Mouse (Mus musculus) limb, embryonic 11.5 days (tissue): ENCODE data around the gene Dnajb12. TPM values are rescaled to one million over a fixed set of nuclear protein-coding genes. Genes with fewer than 3 reads are reported as not detected.

Source experiments
- ATAC-seq: fragments of 200-750 bp; cut with Nextera tagmentation; 2 replicates; pipeline ENCODE4 v1.8.0; 2017; ENCODE audit warnings: low read depth; ENCODE audit not compliant: insufficient number of reproducible peaks, low FRiP score, low TSS enrichment
- DNase-seq: peaks from one replicate; pipeline ENCODE4 v3.0.0-alpha.2; 2015; ENCODE audit warnings: low spot score
- H3K27ac ChIP-seq: fragments of 300-500 bp; sonication (generic); replicated peaks from 2 replicates; pipeline ENCODE4 v1.5.1; 2014; ENCODE audit warnings: low read depth, mild to moderate bottlenecking, low read length
- H3K27me3 ChIP-seq: fragments of 300-500 bp; sonication (generic); 2 replicates; pipeline ENCODE4 v1.6.1; 2014; ENCODE audit warnings: mild to moderate bottlenecking, low read length, mixed read lengths; ENCODE audit not compliant: control insufficient read depth, insufficient read depth
- H3K36me3 ChIP-seq: fragments of 300-500 bp; sonication (generic); 2 replicates; pipeline ENCODE4 v1.6.1; 2014; ENCODE audit warnings: mild to moderate bottlenecking, low read length, moderate library complexity, mixed read lengths; ENCODE audit not compliant: control insufficient read depth, insufficient read depth
- H3K4me1 ChIP-seq: fragments of 300-500 bp; sonication (generic); 2 replicates; pipeline ENCODE4 v1.6.1; 2014; ENCODE audit warnings: low read length, mixed read lengths; ENCODE audit not compliant: control insufficient read depth, insufficient read depth
- H3K4me2 ChIP-seq: fragments of 300-500 bp; sonication (generic); 2 replicates; pipeline ENCODE4 v1.6.1; 2014; ENCODE audit warnings: low read depth, mild to moderate bottlenecking, moderate library complexity; ENCODE audit not compliant: severe bottlenecking
- H3K4me3 ChIP-seq: fragments of 300-500 bp; sonication (generic); 2 replicates; pipeline ENCODE4 v1.5.1; 2014; ENCODE audit warnings: low read depth, low read length
- H3K9ac ChIP-seq: fragments of 300-500 bp; sonication (generic); 2 replicates; pipeline ENCODE4 v1.6.1; 2014; ENCODE audit warnings: mild to moderate bottlenecking, low read length
- H3K9me3 ChIP-seq: fragments of 300-500 bp; sonication (generic); 2 replicates; pipeline ENCODE4 v1.6.1; 2016; ENCODE audit warnings: low read length; ENCODE audit not compliant: control insufficient read depth
- WGBS: fragments of 180-500 bp; shearing (Covaris S2); extraction: QIAGEN DNeasy Blood & Tissue Kit; methylation state at CpG from one replicate; pipeline ENCODE4 v1.1.7; 2014; 5-methylcytosine and 5-hydroxymethylcytosine counted together
- polyA plus RNA-seq: library from polyadenylated mRNA; unstranded; fragments of >200 nt; fragmentation: Nextera tagmentation; extraction: Ambion mirVana; gene quantifications from 2 replicates; pipeline ENCODE4 v1.2.1, GENCODE M21; 2014

Gene Dnajb12
- polyA plus RNA-seq, 1 experiment from 2014 or later = 23.8 TPM

DNA sequence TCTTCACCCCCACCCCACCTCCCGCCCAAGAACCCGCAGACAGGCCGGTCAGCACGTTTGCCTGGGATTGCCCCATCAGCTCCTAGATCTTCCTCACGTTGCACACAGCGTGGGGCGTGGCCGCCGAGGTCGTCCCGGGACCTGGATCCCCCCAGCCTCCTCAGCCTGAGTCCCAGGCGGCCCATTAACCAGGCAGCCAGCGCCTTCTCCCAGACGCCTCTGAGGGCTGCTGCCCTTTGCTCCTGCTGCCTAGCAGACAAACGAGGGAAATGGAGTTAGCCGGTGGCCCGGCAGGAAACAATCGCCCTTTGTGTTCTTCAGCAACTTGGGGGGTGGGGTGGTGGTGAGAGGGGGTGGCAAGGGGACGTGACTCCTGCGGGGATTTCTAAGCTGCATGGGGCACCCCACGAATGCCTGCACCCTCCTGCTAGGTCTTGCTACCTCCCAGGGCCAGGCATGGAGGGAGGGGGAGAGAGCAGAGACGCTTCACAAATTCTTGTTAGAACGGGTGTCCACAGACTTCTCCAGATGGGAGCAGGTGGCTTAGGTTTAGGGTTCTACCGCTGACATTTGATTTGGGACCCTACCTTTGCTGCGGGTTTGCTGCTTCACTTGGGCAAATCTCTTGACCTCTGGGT lies 32.3 kb downstream of the Dnajb12 start:
- peak overlapping the region; percentile 38 for H3K4me2 ChIP-seq
- H3K4me1 ChIP-seq = peaks cover 54% of the 10 kb centered on the region
- WGBS = 2% methylated on average over 25 of the region's 25 CpGs
- peak overlapping the region; percentile 74 for H3K27ac ChIP-seq
- no peak overlapping the region for H3K4me3 ChIP-seq
- H3K9ac ChIP-seq = peak overlapping the region; percentile 38; the same call in 1 of the 2 replicates
- no peaks in the 10 kb centered on the region for H3K36me3 ChIP-seq
- H3K9me3 ChIP-seq = no peaks in the 10 kb centered on the region
- DNase-seq = peak; percentile 77
- 0 out of 2 replicates have a peak, but pooled peaks have one; percentile 17 for ATAC-seq
- H3K27me3 ChIP-seq = no peaks in the 10 kb centered on the region

DNA sequence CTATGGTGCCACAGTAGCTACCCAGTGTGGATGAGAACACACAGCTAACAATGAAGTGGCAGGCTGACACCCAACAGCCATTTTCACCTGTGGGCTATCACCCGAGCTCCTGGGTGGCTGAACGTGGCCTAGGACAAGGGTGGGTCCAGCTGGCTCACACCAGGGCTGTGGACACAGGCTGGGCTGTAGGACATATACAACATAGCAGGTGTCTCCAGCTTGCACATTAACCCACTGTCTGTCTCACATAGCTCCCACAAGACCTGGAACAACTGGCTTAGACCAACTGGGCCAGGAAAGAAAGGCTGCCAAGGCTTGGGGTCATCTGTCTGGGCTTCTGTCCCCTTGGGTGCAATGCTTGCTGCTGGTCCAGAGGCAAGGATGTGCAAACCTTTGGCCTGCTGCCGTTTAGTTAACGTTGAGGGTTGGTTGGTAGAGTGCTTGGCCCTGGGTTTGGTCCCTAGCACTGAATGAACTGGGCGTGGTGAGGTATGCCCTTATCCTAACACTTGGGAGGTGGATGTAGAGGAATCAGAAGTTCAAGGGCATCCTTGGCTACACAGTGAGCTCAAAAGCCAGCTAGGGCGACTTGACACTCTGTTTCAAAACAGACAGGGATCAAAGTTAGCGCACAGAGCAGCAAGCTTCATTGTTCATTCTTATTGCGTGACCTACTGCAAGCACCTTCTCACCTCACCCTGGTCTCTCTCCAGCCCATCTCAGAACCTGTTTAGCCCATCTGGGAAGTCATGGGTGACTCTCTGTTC lies 36.0 kb downstream of the Dnajb12 start:
- H3K9me3 ChIP-seq = no peaks in the 10 kb centered on the region
- DNase-seq (no peak), ATAC-seq (no peak)
- H3K27ac ChIP-seq = no peak overlapping the region
- H3K4me3 ChIP-seq = no peak overlapping the region
- no peaks in the 10 kb centered on the region for H3K36me3 ChIP-seq
- H3K9ac ChIP-seq = no peak overlapping the region
- no peaks in the 10 kb centered on the region for H3K27me3 ChIP-seq
- no peak overlapping the region for H3K4me2 ChIP-seq
- peaks cover 52% of the 10 kb centered on the region for H3K4me1 ChIP-seq
- 90% methylated on average over 8 of the region's 8 CpGs for WGBS

DNA sequence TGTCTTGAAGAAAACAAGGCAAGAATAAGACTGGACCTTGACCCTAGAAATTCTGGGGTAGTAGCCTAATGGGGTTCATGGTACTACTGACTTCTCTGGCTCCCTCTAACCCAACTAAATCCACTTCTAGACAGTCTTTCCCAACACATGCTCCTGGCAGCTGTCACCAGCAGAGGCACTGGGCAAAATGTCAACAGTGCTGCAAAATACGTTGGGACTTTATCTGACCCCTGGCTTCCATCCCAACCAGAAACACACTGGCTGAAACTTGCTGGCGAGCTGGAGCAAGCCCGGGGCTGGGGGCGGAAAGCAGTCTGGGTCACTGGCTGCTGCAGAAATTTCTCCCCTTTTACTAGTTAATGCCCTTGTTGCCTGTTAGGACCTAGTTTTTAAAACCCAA lies 36.8 kb downstream of the Dnajb12 start:
- ATAC-seq (no peak), DNase-seq (peak; percentile 50)
- H3K27me3 ChIP-seq = no peaks in the 10 kb centered on the region
- H3K4me2 ChIP-seq = peak overlapping the region; percentile 48
- H3K36me3 ChIP-seq = no peaks in the 10 kb centered on the region
- H3K4me1 ChIP-seq = peaks cover 48% of the 10 kb centered on the region
- H3K27ac ChIP-seq = peak overlapping the region; percentile 85
- peak overlapping the region; percentile 37 for H3K9ac ChIP-seq
- H3K9me3 ChIP-seq = no peaks in the 10 kb centered on the region
- WGBS = 3% methylated on average over 4 of the region's 4 CpGs
- peak overlapping the region; percentile 12; the same call in 1 of the 2 replicates for H3K4me3 ChIP-seq

DNA sequence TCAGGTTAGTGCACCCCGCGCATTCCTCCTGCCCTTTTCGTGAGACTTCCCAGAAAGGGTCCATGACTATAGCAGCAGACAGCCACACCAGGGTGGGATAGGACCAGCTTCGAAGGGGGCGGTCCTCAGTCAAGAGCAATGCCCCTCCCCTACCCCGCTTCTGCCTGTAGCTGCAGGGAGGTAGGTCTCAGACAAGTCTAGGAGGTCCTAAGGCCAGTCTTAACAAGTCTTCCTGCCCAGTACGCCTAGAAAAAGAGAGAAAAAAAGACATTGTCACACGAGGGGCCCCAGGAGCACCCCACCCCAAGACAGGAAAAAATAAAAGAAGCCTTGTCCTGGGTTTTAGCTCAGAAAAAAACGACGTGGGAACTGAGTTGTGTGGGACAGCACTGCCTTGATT lies 37.3 kb downstream of the Dnajb12 start:
- Histone ChIP-seq H3K4me2 (peak overlapping the region; percentile 48), H3K9ac (peak overlapping the region; percentile 37), H3K9me3 (no peaks in the 10 kb centered on the region), H3K27ac (peak overlapping the region; percentile 85), H3K4me1 (peaks cover 48% of the 10 kb centered on the region), H3K27me3 (no peaks in the 10 kb centered on the region), H3K36me3 (no peaks in the 10 kb centered on the region), H3K4me3 (peak overlapping the region; percentile 12; the same call in 1 of the 2 replicates)
- DNase-seq (peak; percentile 85), ATAC-seq (peak; percentile 74)
- under 1% methylated on average over 10 of the region's 10 CpGs for WGBS

DNA sequence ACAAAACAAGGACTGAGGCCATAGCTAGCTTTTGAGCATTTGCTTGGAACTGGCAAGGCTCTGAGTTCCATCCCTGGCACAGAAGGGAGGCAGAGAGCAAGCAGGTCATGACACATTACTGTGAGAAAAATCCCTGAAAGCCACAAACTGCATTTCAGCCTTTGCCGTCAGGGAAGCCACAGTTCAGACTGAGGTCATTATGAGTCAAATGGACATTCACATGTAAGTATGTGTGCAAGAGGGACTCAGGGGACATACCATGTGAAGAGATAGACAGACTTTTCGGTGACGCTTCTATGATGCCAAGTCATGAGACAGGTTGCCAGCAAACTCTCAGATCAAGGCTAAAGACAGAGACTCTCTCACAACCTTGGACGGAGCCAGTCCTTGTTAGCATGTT lies 38.8 kb downstream of the Dnajb12 start:
- Histone ChIP-seq H3K4me1 (peaks cover 41% of the 10 kb centered on the region), H3K36me3 (no peaks in the 10 kb centered on the region)
- ATAC-seq = no peak

DNA sequence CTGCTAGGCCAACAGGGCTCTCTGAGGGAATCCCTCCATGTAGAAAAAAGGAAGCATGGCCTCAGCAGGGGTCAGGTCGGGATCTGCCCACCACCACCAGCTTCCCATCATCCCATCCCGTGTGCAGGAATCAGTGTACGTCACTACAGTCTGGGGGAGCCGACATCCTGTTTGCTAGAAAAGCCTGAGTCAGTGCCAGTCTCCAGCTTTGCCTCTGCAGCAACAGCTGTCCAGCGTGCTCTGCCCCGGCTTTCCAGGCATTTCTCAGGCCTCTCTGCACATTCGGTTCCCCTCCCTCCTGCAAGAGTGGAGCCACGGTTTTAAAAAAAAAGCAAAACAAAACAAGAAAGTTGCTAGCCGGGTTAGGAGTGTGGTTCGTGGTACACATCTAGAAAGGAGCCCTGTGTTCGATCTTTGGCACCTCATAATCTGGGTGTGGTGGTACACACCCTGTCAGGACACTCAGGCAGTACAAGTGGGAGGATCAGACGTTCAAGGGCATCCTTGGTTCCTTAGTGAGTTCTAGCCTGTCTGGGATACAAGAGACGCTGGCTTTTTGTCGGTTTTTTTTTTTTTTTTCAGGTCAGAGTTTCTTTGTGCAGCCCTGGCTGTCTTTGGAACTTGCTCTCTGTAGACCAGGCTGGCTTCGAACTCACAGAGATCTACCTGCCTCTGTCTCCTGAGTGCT lies 40.3 kb downstream of the Dnajb12 start:
- no peak overlapping the region for H3K4me2 ChIP-seq

More for the DNA sequence above, 38.8 kb downstream of the Dnajb12 start:
- Histone ChIP-seq H3K9ac (no peak overlapping the region), H3K9me3 (no peaks in the 10 kb centered on the region), H3K4me3 (no peak overlapping the region), H3K4me2 (no peak overlapping the region), H3K27ac (no peak overlapping the region; the same call in 1 of the 2 replicates), H3K27me3 (no peaks in the 10 kb centered on the region)
- 93% methylated on average over 4 of the region's 4 CpGs for WGBS
- no peak for DNase-seq

DNA sequence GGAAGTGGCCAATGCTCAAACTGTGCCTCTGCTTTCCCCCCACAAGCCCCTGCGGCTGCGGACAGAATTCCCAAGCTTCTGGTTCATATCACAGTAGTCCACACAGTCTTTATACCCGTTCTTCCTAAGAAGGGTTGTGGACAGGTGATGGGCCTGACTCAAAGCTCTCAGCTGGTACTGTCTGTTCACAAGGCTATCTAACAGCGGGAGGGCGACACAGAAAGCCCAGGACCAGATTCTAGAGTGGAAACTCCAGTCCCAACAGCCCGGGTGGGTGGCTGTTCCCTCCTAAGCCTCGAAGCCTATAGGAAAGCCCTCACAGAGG lies 41.1 kb downstream of the Dnajb12 start:
- 11% methylated on average over 7 of the region's 7 CpGs for WGBS
- Histone ChIP-seq H3K27ac (peak overlapping the region; percentile 96), H3K4me3 (no peak overlapping the region; the same call in 1 of the 2 replicates), H3K4me2 (peak overlapping the region; percentile 66), H3K4me1 (peaks cover 42% of the 10 kb centered on the region), H3K9ac (0 out of 2 replicates have a peak overlapping the region, but pooled peaks have one; percentile 1), H3K9me3 (no peaks in the 10 kb centered on the region), H3K36me3 (no peaks in the 10 kb centered on the region), H3K27me3 (no peaks in the 10 kb centered on the region)
- ATAC-seq (peak; percentile 10; the same call in 1 of the 2 replicates), DNase-seq (no peak)

More for the DNA sequence above, 40.3 kb downstream of the Dnajb12 start:
- 31% methylated on average over 15 of the region's 15 CpGs for WGBS
- Histone ChIP-seq H3K9me3 (no peaks in the 10 kb centered on the region), H3K4me3 (no peak overlapping the region), H3K9ac (no peak overlapping the region; the same call in 1 of the 2 replicates), H3K27me3 (no peaks in the 10 kb centered on the region), H3K4me1 (peaks cover 40% of the 10 kb centered on the region), H3K36me3 (no peaks in the 10 kb centered on the region), H3K27ac (peak overlapping the region; percentile 96)
- DNase-seq (no peak), ATAC-seq (no peak)
